Mouse (Mus musculus) common myeloid progenitor, adult 5-6 weeks (primary cell): ENCODE measurements around the gene Slc12a8. TPM values are rescaled to one million over a fixed set of nuclear protein-coding genes. Genes with fewer than 3 reads are reported as not detected.
"Not testable (repeated sequence)": the region's sequence is repeated elsewhere in the genome, so short reads cannot be mapped to it uniquely, and the experiment has no call there.

Experiments
- ATAC-seq: replicated peaks from 2 replicates; pipeline ENCODE4 v1.8.0; 2016; ENCODE audit warnings: low read depth, mild to moderate bottlenecking, moderate TSS enrichment, inconsistent platforms; ENCODE audit not compliant: poor library complexity, severe bottlenecking
- total RNA-seq: library from RNA; stranded (forward); fragments of 200-1000, 187-1606 nt; gene quantifications from 2 replicates; pipeline ENCODE4 v1.2.3, GENCODE M21; 2017

The Slc12a8 gene
- total RNA-seq, result not detected in 2 replicates

DNA sequence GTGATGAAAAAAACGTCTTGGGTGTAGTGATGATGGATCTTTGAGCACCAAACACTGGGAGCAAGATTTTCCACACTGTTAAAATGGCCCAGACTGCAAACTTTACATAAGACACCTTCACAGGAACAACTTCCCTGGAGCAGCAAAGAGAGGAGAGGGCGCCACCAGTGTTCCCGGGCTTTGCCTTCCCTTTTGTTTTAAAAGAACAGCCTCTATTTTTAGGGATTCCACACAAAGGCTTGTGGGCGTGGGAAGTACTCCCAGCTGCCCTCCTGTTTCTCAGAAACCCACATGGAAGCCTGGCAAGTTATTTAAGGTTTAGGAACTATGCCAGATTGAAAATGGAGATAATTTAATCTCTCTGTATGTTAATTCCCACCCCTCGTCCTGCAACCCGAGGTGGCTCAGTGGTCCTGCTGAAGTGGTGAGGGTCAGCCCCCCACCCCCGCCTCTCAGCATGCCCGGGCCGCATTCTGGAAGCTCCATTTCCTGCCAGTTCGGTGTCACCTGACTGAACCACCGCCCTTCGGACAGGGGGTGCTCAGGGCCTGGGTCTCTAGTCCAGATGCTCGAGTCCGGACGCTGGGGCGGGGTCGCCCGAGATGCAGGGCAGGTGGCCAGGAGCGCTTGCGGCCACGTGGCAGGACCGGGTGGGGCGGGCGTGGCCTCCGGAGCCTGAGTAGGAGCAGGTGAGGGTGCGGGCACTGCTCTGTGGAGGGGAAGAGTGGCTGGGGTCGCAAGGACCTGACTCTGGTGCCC, at the start of gene Slc12a8:
Gene Slc12a8, plus strand, starts transcription at position 522 of the 759 bp plus-strand sequence.
- no peak for ATAC-seq

DNA sequence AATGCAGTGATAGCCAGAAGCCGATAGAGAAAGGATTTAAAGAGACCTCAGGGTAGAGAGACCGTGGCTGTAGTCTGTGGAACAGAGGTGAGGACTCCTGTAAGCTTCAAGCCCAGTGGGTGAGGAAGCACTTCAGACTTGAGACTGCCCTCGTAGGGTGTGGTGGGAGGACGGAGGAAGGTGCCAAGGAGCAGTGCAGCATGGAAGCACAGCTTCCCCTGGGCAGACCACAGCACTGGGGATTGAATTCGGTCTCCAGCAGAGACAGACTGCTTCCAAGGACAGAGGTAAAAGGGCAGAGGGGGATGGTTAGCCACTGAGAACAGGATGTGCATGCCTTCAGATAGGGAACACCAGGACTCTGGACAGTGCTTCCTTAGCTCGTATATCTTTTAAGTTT, 49.7 kb upstream of the Slc12a8 start:
- no peak for ATAC-seq

DNA sequence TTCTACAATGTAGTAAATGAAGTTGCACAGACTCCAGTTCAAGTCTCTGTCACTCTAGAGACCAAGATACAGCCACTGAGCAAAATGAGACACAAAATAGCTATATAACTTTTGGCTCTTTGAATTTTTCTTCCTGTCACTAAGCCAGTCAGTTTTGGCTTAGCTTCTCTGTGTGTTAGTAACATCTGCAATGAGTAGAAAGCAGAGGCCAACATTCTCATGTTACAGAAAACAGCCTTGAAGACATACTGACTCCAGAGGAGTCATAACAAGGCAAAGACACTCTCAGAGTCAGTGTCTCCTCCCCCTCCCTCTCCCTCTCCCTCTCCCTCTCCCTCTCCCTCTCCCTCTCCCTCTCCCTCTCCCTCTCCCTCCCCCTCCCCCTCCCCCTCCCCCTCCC, 47.2 kb upstream of the Slc12a8 start:
- no peak for ATAC-seq

DNA sequence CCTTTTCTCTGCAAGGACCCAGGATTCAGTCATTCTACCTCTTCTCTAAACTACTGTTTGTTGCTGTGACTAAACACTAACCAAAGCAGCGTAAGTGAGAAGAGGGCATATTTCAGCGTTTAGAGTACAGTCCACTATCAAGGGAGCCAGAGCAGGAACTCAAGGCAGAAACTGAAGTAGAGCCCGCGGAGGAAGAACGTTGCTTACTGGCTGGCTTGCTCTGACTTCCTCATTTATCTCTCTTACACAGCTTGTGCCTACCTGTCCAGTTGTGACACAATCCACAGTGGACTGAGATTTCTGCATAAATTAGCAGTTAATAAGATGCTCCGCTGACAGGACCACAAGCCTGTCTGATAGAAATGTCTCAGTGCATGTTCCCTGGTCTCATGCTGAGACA, 42.7 kb upstream of the Slc12a8 start:
- 0 out of 2 replicates have a peak, but pooled peaks have one; percentile 22 for ATAC-seq

DNA sequence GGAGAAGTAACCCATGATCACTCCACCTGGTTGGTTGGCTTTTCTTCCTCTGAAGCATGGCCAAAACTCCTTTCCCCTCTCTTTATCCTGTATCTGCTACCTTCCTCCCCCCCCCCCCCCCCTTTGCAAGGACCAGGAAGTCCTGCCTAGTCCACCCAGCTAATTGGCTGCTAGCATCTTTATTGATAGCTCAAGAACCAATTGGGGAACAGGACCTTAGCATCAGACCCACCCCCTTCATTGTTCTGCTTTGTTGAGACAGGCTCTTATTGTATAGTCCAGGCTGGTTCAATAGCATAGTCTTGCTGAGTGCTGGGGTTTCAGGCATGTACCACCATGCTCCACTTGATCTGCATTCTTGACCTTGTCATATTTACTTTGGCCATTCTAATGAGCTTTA, 37.2 kb upstream of the Slc12a8 start:
- ATAC-seq, result no peak

DNA sequence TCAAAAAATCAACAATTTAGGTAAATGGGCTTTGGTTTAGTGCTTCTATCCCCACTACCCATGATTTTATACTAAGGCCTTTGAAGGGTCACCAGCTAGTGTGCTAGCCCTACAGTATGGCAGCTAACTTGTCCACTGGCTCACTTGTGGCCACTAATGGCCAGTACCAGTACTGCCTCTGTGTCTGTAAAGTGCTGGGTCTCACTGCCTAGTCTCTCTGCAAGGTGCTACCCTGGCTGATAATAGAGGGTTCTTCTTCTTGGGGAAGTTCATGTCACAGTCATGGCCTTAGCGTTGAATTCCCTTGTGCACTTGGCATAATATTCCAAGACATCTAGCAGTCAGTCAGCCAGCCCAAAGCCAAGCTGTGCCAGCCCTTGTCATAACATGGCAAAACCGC, 36.0 kb upstream of the Slc12a8 start:
- peak; percentile 81 for ATAC-seq

DNA sequence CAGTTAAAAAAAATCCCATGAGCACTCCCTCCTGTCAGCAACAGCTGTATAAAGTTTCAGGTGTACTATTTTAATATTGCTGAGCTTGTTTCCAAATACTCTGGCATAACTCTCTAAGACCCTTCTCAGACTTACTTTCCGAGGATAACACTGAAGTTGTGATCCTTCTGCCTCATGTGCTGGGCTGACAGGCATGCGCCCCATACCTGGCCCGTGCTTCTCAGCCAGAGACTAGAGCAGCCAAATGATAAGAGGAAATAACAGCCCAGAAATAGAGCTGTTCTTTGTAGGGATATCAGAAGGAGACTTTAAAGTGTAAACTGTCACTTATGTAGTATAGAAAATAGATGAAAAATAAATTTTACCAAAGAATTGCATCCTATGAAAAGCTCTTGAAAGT, 34.8 kb upstream of the Slc12a8 start:
- no peak for ATAC-seq

DNA sequence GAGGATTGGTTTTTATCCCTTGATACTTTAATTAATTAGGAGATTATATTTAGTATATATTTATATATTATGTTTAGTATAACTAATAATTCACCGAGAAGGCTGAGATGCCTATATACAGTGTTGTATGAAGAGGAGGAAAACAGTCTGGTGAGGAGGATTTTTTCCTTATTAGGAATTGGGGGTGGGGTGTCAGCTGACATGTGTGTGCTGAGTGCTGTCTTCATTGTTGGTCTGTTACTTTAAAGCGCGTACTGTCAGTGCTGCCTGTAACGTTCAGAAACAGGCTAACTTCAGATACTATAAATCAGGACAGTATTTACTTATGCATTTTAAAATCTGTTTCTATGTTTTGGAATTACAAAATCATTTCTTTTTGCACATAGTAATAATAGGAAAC, 29.4 kb upstream of the Slc12a8 start:
- ATAC-seq, result no peak

DNA sequence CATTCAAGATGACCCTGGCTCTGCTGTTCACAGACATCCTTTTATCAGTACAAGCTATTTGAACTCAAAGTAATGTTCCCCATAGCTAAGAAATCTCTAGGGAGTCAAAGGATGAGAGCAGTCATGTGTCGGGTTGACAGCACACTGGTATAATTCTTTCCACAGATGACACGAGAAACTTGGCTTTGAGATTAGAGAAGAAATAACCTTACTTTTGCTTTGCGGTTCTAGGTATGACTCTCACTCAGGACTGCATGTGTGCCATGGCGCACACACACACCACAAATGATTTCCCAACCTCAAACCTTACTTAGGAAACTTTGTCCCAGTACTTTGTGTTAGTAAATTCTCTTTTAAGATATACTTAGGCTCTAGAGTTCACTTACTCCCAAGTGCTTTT, 22.8 kb upstream of the Slc12a8 start:
- ATAC-seq, result no peak

DNA sequence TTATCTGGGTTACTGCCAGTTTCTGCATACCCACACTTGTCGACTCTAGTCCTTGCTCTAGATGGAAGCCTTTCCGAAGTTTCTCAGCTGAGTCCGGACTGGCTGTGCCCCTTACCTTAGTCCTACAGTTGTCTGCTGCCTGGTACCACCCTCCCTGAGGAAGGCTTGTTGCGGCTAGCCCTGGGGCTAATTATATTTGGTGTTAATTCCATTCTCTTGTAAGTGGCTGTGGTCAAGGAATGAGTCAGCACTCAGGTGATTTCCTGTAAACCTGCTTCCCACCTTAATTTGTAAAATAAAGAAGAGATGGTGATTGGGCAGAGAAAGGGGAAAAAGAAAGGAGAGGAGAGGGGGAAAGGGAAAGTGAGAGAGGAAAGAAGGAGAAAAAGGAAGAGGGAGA, 9.0 kb upstream of the Slc12a8 start:
- ATAC-seq, result no peak

DNA sequence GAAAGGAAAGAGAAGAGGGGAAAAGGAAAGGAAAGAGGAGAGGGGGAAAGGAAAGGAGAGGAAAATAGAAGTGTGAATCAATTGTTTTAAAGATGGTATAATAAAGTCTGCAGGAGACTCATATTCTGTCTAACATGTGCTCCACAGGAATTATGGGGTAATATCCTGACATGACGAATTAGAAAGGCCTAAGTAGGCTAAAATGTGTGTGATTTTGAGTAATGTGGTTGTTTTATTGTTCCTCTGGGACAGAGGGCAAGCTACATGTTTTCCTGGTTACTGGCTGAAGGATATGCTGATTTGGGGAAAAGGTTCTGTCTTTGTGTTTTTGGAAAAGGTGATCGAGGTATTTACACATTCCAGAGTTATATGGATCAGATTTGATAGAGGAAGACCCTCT, 7.9 kb upstream of the Slc12a8 start:
- not testable (repeated sequence) for ATAC-seq

DNA sequence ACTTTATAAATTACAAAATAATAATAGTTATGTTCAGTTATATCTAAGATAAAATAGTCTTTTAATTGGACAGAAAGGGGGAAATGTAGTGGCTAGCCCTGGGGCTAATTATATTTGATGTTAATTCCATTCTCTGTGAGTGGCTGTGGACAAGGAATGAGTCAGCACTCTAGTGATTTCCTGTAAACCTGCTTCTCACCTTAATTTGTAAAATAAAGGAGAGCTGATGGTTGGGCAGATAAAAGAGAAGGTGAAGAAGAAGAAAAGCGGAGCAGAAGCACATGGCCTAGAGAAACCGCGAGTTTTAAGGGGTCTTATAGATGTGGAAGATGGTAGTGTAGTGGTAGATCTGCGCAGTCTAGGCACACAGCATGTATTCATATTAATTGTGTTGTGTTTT, 6.3 kb upstream of the Slc12a8 start:
- not testable (repeated sequence) for ATAC-seq

DNA sequence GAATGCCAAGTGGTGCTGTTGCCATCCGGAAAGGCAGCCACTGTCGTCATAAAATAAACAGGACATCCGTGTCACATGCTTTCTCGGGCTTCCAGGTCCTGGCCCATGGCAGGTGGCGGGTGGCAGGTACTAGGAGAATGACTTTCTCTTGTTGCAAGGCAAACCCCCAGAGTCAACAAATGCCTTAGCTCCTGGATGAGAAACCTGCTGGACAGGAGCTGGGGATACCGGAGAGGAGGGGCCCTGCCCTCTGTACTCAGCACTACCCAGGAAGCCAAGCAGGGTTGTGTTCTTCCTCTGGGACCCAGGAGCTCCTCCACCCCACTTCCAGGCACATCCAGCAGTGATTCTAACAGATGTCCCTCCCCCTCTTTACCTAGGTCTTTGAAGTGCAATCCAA, 4.6 kb upstream of the Slc12a8 start:
- no peak for ATAC-seq

DNA sequence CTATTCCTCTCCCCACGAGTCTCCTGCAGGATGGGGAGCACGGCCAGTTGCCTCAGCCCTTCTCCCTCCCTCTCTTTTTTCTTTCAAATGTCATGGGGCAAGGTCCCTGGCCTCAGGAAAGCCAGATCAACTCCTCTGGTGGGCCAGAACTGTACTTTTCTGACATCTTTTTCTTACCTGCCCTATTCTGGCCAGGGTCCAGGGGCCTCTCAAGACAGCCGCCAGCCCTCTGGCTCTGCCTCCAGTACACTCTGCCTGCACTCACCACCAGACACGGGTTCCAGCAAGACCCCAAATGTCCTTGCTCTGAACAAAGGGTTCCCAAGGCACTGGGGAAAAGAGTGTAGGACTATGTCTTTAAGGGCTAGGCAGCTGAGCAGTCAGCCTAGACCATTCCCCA, 499 bp downstream of the Slc12a8 start:
- no peak for ATAC-seq

DNA sequence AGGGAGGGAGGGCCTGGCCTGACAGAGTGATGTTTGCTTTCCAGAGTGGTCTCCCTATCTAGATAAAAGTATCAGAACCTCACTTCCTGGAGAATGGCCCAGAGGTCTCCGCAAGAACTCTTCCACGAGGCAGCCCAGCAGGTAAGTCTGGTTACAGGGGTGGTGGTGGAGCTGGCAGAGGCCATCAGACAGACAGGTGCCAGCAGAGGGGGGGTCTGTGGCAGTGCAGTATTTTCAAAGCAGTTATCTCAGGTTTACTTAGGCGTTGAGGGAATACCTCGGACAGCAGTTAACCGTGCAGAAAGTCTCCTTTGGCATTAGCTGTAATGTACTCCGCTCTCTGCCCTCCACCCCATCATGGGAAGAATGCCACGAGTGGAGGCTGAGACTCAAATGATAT, 1.1 kb downstream of the Slc12a8 start:
- no peak for ATAC-seq

DNA sequence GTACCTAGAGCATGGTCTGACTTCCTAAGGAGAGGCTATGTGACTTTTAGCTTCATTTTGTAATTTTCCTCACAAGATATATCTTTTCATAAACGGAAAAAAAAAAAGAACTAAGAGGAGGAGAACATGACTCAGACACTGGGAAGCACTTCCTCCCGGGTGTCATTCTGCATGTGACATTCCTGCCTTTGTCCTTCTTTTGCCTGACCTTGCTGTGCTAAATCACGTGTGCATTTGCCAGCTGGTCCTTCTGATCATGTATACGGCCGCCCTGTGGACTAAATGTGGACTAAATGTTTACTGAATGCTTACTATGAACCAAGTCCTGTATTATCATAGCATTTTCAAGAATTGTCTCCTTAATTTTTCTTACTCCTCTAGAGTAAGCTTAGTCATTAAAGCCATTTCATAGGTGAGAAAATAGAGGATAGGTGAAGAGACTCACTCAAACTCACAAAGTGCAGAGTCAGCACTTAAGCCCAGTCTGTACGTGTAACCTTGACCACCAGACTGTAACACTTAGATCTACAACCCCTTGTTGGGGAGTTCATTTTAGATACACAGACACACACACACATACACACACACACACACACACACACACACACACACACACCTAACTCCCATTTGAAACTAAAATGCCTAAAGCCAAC, 2.9 kb downstream of the Slc12a8 start:
- no peak for ATAC-seq

DNA sequence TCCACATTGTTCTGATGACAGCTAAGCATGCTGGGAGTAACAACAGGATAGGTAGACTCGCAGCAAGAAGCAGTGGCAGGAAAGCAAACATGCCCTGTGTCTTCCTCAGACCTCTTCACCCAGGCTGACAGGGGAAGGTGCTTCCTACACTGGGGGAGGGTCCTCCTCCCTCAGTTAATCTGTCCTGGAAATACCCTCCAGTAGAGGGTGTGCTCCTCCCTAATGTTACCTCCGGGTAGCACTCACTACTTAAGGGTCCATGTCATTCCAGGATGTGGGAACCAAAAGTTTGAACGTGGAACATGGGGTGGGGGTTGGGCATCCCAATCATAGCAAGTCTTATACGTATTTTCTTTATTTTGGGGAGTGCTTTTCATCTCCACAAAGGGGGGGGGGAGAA, 5.4 kb downstream of the Slc12a8 start:
- no peak for ATAC-seq

DNA sequence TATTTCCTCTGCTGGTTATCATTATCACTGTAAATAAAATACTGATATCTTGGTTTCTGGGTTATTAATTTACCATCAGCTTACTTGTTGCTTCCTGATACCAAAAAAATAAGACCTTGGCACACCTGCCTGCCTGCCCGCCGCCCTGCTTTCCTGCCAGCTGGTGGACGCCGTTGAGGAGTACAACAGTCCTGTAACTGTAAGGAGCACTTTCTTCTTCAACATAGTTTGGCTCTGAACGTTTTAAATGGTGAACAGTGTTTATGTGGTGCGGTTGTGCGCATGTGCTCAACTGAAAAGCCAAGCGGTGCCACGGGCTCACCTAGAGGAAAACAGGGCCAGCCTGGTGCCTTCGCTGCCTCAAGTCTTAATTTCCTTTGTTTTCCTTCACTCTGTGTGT, 6.4 kb downstream of the Slc12a8 start:
- no peak for ATAC-seq

DNA sequence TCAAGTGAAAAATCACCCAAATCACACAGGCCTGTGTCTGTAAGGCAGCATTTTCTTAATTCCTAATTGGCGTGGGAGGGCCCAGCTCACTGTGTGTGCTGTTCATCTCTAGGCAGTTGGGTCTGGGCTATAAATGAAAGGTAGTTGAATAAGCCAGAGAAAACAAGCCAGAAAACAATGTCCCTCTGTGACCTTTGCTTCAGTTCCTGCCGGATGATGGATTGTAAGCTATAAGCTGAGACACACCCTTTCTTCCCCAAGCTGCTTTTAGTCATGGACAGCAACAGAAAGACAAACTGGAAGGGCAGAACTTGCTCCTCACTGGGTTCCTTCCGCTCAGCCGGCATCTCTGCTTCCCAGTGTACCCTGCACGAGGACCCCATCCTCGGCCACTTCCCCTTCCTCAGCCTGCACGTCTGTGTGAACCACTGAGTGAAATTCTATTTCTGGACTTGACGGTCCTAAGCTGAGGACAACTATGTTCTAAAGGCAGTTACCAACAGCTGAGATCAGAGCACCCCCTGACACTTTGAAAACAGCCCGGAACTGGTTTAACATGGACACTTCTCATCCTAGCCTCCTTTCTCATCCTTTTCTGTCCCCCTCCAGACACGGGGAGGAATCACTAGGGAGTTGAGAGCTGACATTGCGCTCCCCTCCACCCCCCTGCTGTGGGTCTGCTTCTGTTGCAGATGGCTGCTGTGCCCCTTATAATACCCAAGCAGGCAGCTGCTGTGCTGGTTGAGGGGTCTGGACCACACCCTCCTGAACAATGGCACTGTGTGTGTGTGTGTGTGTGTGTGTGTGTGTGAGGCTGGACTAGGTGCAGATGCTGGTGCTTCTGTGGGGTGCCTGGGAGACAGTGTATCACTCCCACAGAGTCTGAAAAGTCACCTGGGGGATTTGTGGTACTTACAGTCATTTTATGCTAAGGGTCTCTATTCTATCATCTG, 12.7 kb downstream of the Slc12a8 start:
- ATAC-seq, result peak; percentile 32; the same call in 1 of the 2 replicates

DNA sequence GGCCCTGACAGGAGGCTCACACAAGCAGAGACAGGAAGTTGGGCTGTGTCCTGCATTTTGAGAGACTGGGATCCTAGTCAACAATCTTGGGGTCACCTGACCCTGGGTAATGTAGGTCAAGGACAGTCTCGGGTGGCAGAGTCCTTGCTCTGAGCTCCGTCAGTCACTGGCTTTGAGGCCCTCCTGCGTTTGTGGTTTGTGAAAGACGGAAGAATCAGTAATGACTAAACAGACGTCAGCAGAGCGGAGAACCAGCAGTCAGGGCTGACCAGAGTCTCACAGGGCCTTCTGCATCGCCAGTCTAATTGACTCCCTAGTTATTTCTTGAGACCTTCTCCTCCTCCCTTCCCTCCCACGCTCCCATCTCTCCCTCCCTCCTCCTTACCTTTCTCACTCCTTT, 14.1 kb downstream of the Slc12a8 start:
- 0 out of 2 replicates have a peak, but pooled peaks have one; percentile 22 for ATAC-seq

DNA sequence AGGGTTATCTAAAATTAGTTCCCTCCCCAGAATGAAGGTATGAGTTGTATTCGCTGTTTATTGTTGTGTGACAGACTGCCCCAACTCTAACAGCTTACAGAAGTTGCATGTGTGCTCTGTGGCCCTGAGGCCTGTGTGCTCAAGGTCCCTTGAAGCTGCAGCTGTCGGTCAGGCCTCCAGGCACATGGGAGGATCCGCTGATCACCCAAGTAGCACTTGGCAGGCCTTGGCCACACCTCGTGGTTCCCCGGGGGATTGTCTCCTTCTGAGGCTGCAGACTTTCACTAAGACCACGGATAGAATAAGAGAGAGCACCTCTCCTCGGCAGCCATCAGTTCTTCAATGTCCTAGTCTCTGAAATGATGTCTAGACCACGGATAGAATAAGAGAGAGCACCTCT, 19.3 kb downstream of the Slc12a8 start:
- no peak for ATAC-seq
